Mouse (Mus musculus) megakaryocyte progenitor cell, adult 5-6 weeks (primary cell): ENCODE measurements around the gene Slc12a1. TPM values are rescaled to one million over a fixed set of nuclear protein-coding genes. Genes with fewer than 3 reads are reported as not detected.

ENCODE experiments used
- ATAC-seq: replicated peaks from 2 replicates; pipeline ENCODE4 v1.8.0; 2016; ENCODE audit warnings: mild to moderate bottlenecking, moderate TSS enrichment, inconsistent platforms; ENCODE audit not compliant: poor library complexity
- total RNA-seq, 2 experiments: library from RNA; stranded (forward) in 1 of 2; stranded (reverse) in 1 of 2; fragments of 157-497, 149-512 nt in 1 of 2; fragments of 200-1000 nt in 1 of 2; gene quantifications; 2 replicates each; pipeline versions ENCODE4 v1.2.3 to v1.2.4; 2015 to 2017

Gene Slc12a1
- total RNA-seq, 2 experiments from 2014 or later = not detected

GRCm38 (mm10) chr2:125208894-125209596 lies 56.7 kb downstream of the Slc12a1 start:
- ATAC-seq = no peak

GRCm38 (mm10) chr2:125211831-125212510 lies 59.7 kb downstream of the Slc12a1 start:
- no peak for ATAC-seq

- ATAC-seq = peak; percentile 99
These were observed 62.3 kb downstream of the Slc12a1 start for GRCm38 (mm10) chr2:125214592-125214991.

DNA sequence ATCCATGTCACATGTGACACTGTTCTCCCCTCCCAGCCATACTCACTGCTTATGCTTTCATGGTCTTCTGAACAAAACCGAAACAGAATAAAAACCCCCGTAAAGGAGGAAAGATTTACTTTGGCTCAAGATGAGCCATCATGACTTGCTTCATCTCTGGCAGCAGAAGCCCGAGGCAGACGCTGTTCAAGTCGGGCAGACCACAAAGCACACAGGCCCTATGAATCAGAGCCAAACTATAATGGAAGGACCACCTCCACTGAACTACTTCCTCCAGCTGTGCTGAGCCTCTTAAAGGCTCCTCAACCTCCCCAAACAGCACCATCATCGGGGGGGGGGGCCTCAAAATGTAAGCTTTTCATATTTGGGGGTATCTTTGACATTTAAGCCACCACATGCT lies 65.0 kb downstream of the Slc12a1 start:
- no peak for ATAC-seq

- no peak for ATAC-seq
These were observed 66.3 kb downstream of the Slc12a1 start for GRCm38 (mm10) chr2:125218566-125218965.

- ATAC-seq = no peak
These were observed 67.0 kb downstream of the Slc12a1 start for GRCm38 (mm10) chr2:125219268-125219667.

DNA sequence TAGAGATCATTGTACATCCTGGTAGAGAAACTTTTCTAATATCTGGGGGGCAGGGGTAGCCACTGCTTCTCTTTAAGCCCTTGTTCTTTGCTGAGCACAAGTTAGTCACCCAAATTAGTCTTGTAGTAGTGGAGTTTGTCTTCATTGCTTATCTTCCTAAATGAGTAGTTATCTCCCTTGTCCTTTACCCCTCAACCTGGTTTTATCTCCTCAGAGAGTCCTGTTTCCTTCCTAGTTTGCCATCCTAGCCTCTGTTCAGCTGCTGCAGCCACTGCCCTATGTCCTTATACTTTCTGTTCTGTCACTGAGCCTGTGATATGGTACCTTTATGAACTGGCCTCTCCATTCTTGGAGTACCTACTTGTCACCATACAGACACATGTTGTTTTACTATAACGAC lies 69.4 kb downstream of the Slc12a1 start:
- no peak for ATAC-seq

DNA sequence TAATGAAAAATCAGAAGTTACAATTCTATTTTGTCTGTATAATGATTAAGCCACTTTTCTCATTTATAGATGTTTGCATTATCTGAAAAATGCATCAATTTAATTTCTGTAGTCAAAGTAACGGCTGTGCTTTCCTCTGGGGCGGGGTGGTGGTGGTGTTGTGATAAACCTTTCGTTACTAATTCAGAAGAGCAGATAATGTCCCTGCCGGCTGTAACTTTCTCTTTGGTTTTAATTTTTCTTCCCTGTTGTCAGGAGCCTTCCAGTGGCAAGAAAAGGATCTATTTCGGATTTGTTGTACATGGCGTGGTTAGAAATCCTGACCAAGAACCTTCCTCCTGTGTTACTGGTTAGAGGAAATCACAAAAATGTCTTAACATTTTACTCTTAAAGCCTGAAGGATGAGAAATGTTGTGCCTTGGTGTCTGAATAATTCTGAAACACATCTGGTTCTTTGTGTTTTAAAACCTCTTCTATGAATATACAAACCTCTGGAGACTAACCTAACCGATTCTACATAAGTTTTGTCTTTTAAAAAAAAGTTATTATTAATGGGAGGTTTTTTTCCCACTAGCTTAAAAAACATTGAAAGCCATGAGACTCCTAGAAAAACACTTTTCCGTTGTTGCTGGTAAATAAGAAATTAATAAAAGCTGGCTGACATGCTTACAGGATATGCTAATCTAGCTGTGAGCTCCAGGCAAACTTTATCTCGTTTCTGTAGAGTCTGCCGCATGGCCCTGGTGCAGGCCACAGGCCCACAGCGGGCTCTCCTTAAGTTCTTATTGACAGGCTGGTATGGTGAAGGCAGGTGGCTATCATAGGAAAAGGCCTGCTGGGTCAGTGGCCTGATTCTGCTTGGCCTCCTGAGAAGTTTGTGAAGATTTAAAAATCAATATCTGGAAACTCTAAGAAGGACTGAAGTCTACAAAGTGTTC lies 76.4 kb downstream of the Slc12a1 start:
- ATAC-seq = peak; percentile 69

DNA sequence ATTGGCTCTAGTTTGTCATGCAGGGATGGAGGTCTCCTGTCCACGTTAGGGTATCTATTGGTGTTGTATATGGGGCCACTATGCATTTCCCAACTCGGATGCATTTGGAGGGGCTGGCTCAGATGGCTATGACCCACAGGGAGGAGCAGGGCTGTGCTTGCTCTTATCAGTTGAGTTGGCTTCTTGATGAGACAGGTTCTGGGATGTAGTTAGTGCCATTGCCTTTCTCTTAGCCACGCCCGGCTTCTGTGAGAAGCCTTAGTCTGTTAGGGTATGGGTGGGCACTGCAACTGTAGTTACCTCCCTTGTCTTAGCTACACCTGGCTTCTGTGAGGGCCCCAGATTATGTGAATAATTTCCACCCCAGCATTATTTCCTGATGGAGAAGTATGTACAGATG lies 79.9 kb downstream of the Slc12a1 start:
- peak; percentile 46 for ATAC-seq

- ATAC-seq = no peak
These were observed 81.2 kb downstream of the Slc12a1 start for GRCm38 (mm10) chr2:125233537-125233936.

GRCm38 (mm10) chr2:125234049-125234448 lies 81.7 kb downstream of the Slc12a1 start:
- no peak for ATAC-seq

DNA sequence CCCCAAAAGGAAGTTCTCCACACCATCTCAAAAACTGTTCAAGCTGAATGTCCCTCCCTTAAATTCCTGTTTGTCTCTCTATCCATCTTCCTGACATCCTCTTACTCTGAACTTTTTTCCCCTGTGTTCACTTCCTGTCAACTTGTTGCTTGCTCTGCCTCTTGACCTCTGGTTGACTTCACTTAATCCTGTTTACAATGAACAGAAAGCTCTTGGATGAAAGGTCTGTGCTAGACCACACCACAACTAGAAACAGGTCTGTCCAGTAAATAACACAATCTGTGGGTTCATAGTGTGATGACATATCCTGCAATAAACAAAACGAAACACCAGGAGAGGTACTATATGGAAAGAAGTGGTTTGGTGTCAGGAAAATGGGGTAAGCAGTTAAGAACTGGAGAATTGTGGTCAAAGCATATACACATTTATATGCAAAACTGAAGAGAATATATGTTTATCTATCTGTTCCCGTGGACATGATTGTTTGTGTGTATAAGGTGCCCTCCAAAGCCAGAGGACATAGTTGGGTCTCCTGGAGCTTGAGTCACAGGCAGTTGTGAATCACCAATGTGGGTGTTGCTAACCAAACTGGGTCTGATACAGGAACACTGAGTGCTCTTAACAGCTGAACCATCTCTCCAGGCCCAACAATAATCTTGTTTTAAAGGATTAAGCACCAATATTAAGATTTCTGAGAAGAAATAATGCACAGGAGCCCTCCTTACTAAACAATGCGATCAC lies 93.4 kb downstream of the Slc12a1 start:
- ATAC-seq = no peak

DNA sequence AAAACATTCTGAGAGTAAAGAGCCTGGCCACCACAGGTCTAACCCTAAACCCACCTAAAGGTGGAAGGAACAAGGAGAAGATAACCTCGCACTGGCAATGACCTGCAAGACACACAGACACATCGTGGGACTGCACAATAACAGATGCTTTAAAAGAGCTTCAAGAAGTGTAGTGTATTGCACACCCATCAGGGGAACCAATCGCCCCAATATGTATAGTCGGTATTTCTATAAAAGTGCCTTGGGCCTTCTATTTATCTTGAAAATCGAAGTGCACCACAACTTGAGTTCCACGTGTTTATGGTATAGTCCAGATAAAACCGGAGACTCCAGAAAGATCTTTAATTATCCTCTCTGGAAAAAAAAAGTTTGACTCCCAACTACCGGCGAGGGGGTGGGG lies 94.4 kb downstream of the Slc12a1 start:
- no peak for ATAC-seq

- peak; percentile 81 for ATAC-seq
These were observed 95.0 kb downstream of the Slc12a1 start, which contains the start of gene Dut for GRCm38 (mm10) chr2:125247108-125247961. TSS of gene Dut (plus strand) at chr2:125247190.

GRCm38 (mm10) chr2:125247962-125248235 lies 95.6 kb downstream of the Slc12a1 start:
- no peak for ATAC-seq

- ATAC-seq = no peak
These were observed 96.0 kb downstream of the Slc12a1 start for GRCm38 (mm10) chr2:125248256-125248655.

GRCm38 (mm10) chr2:125249339-125249738 lies 97.0 kb downstream of the Slc12a1 start:
- no peak for ATAC-seq

DNA sequence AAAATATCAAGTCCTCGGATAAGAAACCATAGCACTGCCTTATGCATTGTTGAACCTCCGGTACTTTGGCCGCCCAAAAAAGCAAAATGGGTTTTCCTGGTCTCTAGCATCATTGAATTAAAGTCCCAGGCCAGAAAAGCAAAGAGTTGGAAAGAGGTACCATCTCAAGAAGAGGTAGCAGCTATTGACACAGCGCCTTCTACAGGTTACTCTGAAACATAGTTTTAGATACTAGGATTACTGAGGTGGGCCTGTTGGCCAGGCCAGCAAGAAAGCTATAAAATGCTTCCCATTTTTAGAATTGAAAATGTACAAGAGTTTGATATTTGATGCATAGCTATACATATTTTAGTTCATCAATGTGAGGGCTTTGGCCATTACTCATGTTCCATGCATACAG lies 97.6 kb downstream of the Slc12a1 start:
- ATAC-seq = 0 out of 2 replicates have a peak, but pooled peaks have one; percentile 13

- 0 out of 2 replicates have a peak, but pooled peaks have one; percentile 12 for ATAC-seq
These were observed 99.5 kb downstream of the Slc12a1 start for GRCm38 (mm10) chr2:125251781-125252180.

GRCm38 (mm10) chr2:125252275-125252674 lies 100.0 kb downstream of the Slc12a1 start:
- ATAC-seq = peak; percentile 52
